Mouse (Mus musculus) heart, embryonic 11.5 days (tissue): Measurements from ENCODE around the gene Cmtm8. TPM values are rescaled to one million over a fixed set of nuclear protein-coding genes. Genes with fewer than 3 reads are reported as not detected.

ENCODE experiments used
- ATAC-seq: fragments of 200-750 bp; cut with Nextera tagmentation; replicated peaks from 2 replicates; pipeline ENCODE4 v1.8.0; 2017; ENCODE audit warnings: moderate library complexity; ENCODE audit not compliant: insufficient number of reproducible peaks, low FRiP score, low TSS enrichment
- H3K27ac ChIP-seq: fragments of 300-500 bp; sonication (generic); 2 replicates; pipeline ENCODE4 v1.5.1; 2014; ENCODE audit warnings: mild to moderate bottlenecking, low read depth, low read length
- H3K27me3 ChIP-seq: fragments of 300-500 bp; sonication (generic); 2 replicates; pipeline ENCODE4 v1.6.1; 2014; ENCODE audit warnings: mild to moderate bottlenecking, low read length, mixed read lengths; ENCODE audit not compliant: control insufficient read depth, insufficient read depth
- H3K36me3 ChIP-seq: fragments of 300-500 bp; sonication (generic); 2 replicates; pipeline ENCODE4 v1.6.1; 2014; ENCODE audit warnings: mild to moderate bottlenecking, low read length, moderate library complexity, mixed read lengths; ENCODE audit not compliant: control insufficient read depth, insufficient read depth
- H3K4me1 ChIP-seq: fragments of 300-500 bp; sonication (generic); 2 replicates; pipeline ENCODE4 v1.6.1; 2014; ENCODE audit warnings: low read length; ENCODE audit not compliant: control insufficient read depth, insufficient read depth
- H3K4me2 ChIP-seq: fragments of 300-500 bp; sonication (generic); 2 replicates; pipeline ENCODE4 v1.6.1; 2014; ENCODE audit warnings: mild to moderate bottlenecking, moderate library complexity
- H3K4me3 ChIP-seq: fragments of 300-500 bp; sonication (generic); 2 replicates; pipeline ENCODE4 v1.5.1; 2014; ENCODE audit warnings: low read depth, low read length
- H3K9ac ChIP-seq: fragments of 300-500 bp; sonication (generic); 2 replicates; pipeline ENCODE4 v1.6.1; 2014; ENCODE audit warnings: mild to moderate bottlenecking, low read depth, low read length, moderate library complexity
- H3K9me3 ChIP-seq: fragments of 300-500 bp; sonication (generic); replicated peaks from 2 replicates; pipeline ENCODE4 v1.6.1; 2016; ENCODE audit warnings: low read length; ENCODE audit not compliant: control insufficient read depth
- WGBS: fragments of 180-500 bp; shearing (Covaris S2); extraction: QIAGEN DNeasy Blood & Tissue Kit; methylation state at CpG from one replicate; pipeline ENCODE4 v1.1.7; 2014; ENCODE audit not compliant: insufficient replicate concordance; 5-methylcytosine and 5-hydroxymethylcytosine counted together
- polyA plus RNA-seq: library from polyadenylated mRNA; unstranded; fragments of >200 nt; fragmentation: Nextera tagmentation; extraction: Ambion mirVana; gene quantifications from 2 replicates; pipeline ENCODE4 v1.2.1, GENCODE M21; 2014

The Cmtm8 gene
- polyA plus RNA-seq, 1 experiment from 2014 or later: 16.2 TPM

GRCm38 (mm10) chr9:114798845-114799244 is 45.1 kb downstream of the Cmtm8 start:
- Histone ChIP-seq H3K4me1 (peaks cover 3% of the 10 kb centered on the region; the same call in 1 of the 2 replicates), H3K27ac (no peak overlapping the region), H3K9me3 (no peaks in the 10 kb centered on the region), H3K4me3 (no peak overlapping the region), H3K36me3 (no peaks in the 10 kb centered on the region), H3K27me3 (no peaks in the 10 kb centered on the region), H3K4me2 (no peak overlapping the region), H3K9ac (no peak overlapping the region)
- no peak for ATAC-seq
- 34% methylated on average over 6 of the region's 6 CpGs for WGBS

GRCm38 (mm10) chr9:114797329-114798004 is 46.5 kb downstream of the Cmtm8 start:
- Histone ChIP-seq H3K4me3 (no peak overlapping the region), H3K4me1 (peaks cover 3% of the 10 kb centered on the region; the same call in 1 of the 2 replicates), H3K27me3 (no peaks in the 10 kb centered on the region), H3K36me3 (no peaks in the 10 kb centered on the region), H3K27ac (no peak overlapping the region), H3K9me3 (no peaks in the 10 kb centered on the region), H3K4me2 (no peak overlapping the region), H3K9ac (no peak overlapping the region)
- ATAC-seq: peak; percentile 61; the same call in 1 of the 2 replicates
- WGBS: 51% methylated on average over 11 of the region's 11 CpGs

GRCm38 (mm10) chr9:114796473-114797050 is 47.4 kb downstream of the Cmtm8 start:
- Histone ChIP-seq H3K36me3 (no peaks in the 10 kb centered on the region), H3K4me1 (peaks cover 3% of the 10 kb centered on the region; the same call in 1 of the 2 replicates), H3K4me2 (no peak overlapping the region), H3K9ac (no peak overlapping the region), H3K27me3 (no peaks in the 10 kb centered on the region), H3K27ac (no peak overlapping the region), H3K4me3 (no peak overlapping the region), H3K9me3 (no peaks in the 10 kb centered on the region)
- ATAC-seq: no peak
- 30% methylated on average over 10 of the region's 11 CpGs for WGBS

- Histone ChIP-seq H3K36me3 (no peaks in the 10 kb centered on the region), H3K4me1 (no peaks in the 10 kb centered on the region), H3K27ac (no peak overlapping the region), H3K4me2 (no peak overlapping the region), H3K9ac (no peak overlapping the region), H3K27me3 (no peaks in the 10 kb centered on the region), H3K4me3 (no peak overlapping the region), H3K9me3 (no peaks in the 10 kb centered on the region)
- no peak for ATAC-seq
- WGBS: 76% methylated on average over 4 of the region's 4 CpGs
Measured at GRCm38 (mm10) chr9:114794491-114794890, 49.5 kb downstream of the Cmtm8 start.

GRCm38 (mm10) chr9:114793764-114794295 is 50.1 kb downstream of the Cmtm8 start:
- Histone ChIP-seq H3K4me1 (no peaks in the 10 kb centered on the region), H3K9me3 (no peaks in the 10 kb centered on the region), H3K4me3 (no peak overlapping the region), H3K36me3 (no peaks in the 10 kb centered on the region), H3K4me2 (no peak overlapping the region), H3K27ac (no peak overlapping the region), H3K27me3 (no peaks in the 10 kb centered on the region), H3K9ac (no peak overlapping the region)
- no peak for ATAC-seq
- WGBS: 84% methylated on average over 9 of the region's 9 CpGs

- no peaks in the 10 kb centered on the region for H3K36me3 ChIP-seq
- WGBS: 80% methylated on average over 8 of the region's 8 CpGs
- ATAC-seq: no peak; the same call in 1 of the 2 replicates
- H3K4me2 ChIP-seq: no peak overlapping the region
- peaks cover 8% of the 10 kb centered on the region for H3K4me1 ChIP-seq
- no peak overlapping the region for H3K9ac ChIP-seq
- H3K4me3 ChIP-seq: no peak overlapping the region
- no peak overlapping the region for H3K27ac ChIP-seq
- no peaks in the 10 kb centered on the region for H3K9me3 ChIP-seq
- H3K27me3 ChIP-seq: no peaks in the 10 kb centered on the region
Measured at GRCm38 (mm10) chr9:114789989-114790388, 54.0 kb downstream of the Cmtm8 start.

GRCm38 (mm10) chr9:114789557-114789956 is 54.4 kb downstream of the Cmtm8 start:
- no peaks in the 10 kb centered on the region for H3K9me3 ChIP-seq
- no peaks in the 10 kb centered on the region for H3K27me3 ChIP-seq
- no peak overlapping the region for H3K9ac ChIP-seq
- peaks cover 8% of the 10 kb centered on the region for H3K4me1 ChIP-seq
- ATAC-seq: no peak
- WGBS: 67% methylated on average over 7 of the region's 7 CpGs
- H3K36me3 ChIP-seq: no peaks in the 10 kb centered on the region
- no peak overlapping the region for H3K27ac ChIP-seq
- no peak overlapping the region for H3K4me3 ChIP-seq
- no peak overlapping the region for H3K4me2 ChIP-seq

- WGBS: 68% methylated on average over 8 of the region's 8 CpGs
- Histone ChIP-seq H3K4me3 (no peak overlapping the region), H3K9ac (no peak overlapping the region), H3K27me3 (no peaks in the 10 kb centered on the region), H3K9me3 (no peaks in the 10 kb centered on the region), H3K27ac (no peak overlapping the region), H3K4me1 (peaks cover 8% of the 10 kb centered on the region), H3K4me2 (no peak overlapping the region), H3K36me3 (no peaks in the 10 kb centered on the region)
- no peak for ATAC-seq
Measured at GRCm38 (mm10) chr9:114788697-114789096, 55.3 kb downstream of the Cmtm8 start.
